Mouse (Mus musculus) megakaryocyte, embryonic 14.5 days (primary cell): Measurements from ENCODE around the gene Sh3d19. TPM values are rescaled to one million over a fixed set of nuclear protein-coding genes. Genes with fewer than 3 reads are reported as not detected.

Source experiments
- H3K27me3 ChIP-seq: replicated peaks from 2 replicates; pipeline ENCODE3; 2012; ENCODE audit warnings: inconsistent platforms
- H3K36me3 ChIP-seq: replicated peaks from 2 replicates; pipeline ENCODE3; 2012; ENCODE audit warnings: low read length, inconsistent platforms, mixed read lengths
- H3K4me1 ChIP-seq: 2 replicates; pipeline ENCODE4 v1.6.1; 2012; ENCODE audit warnings: inconsistent platforms
- H3K4me3 ChIP-seq: replicated peaks from 2 replicates; pipeline ENCODE3; 2012; ENCODE audit warnings: moderate library complexity, mild to moderate bottlenecking, inconsistent platforms
- H3K9me3 ChIP-seq: 2 replicates; pipeline ENCODE4 v1.6.1; 2012; ENCODE audit warnings: inconsistent platforms
- FLI1 ChIP-seq: IDR thresholded peaks from 2 replicates; pipeline ENCODE4 v1.6.1; 2012; ENCODE audit warnings: low read length, inconsistent platforms, mixed read lengths
- GATA1 ChIP-seq: IDR thresholded peaks from 3 replicates; pipeline ENCODE4 v1.6.1; 2012; ENCODE audit warnings: mixed read lengths, low read length, inconsistent platforms, borderline replicate concordance
- polyA plus RNA-seq: library from polyadenylated mRNA; stranded (reverse); fragments of >175 nt; gene quantifications from 2 replicates; pipeline ENCODE4 v1.2.3, GENCODE M21; 2012; ENCODE audit warnings: low replicate concordance; ENCODE audit not compliant: insufficient read depth

Sh3d19 gene
- polyA plus RNA-seq, 1 experiment: 0.44 TPM

- H3K9me3 ChIP-seq: peaks cover 7% of the 10 kb centered on the region
- no peak overlapping the region for H3K4me3 ChIP-seq
- peaks cover 3% of the 10 kb centered on the region; the same call in 1 of the 2 replicates for H3K4me1 ChIP-seq
- no peaks in the 10 kb centered on the region for H3K27me3 ChIP-seq
- TF ChIP-seq FLI1: no peak
- TF ChIP-seq GATA1: no peak
- H3K36me3 ChIP-seq: peaks cover 5% of the 10 kb centered on the region
These were observed 148.5 kb downstream of the Sh3d19 start for GRCm38 (mm10) chr3:86119237-86119932.

GRCm38 (mm10) chr3:86122156-86122555 lies 151.2 kb downstream of the Sh3d19 start:
- Histone ChIP-seq H3K4me1 (no peaks in the 10 kb centered on the region), H3K4me3 (no peak overlapping the region), H3K27me3 (no peaks in the 10 kb centered on the region), H3K9me3 (no peaks in the 10 kb centered on the region), H3K36me3 (no peaks in the 10 kb centered on the region)
- TF ChIP-seq GATA1: no peak
- TF ChIP-seq FLI1: no peak

GRCm38 (mm10) chr3:86123251-86123746 lies 152.4 kb downstream of the Sh3d19 start:
- Histone ChIP-seq H3K9me3 (no peaks in the 10 kb centered on the region), H3K4me1 (no peaks in the 10 kb centered on the region), H3K36me3 (no peaks in the 10 kb centered on the region), H3K27me3 (no peaks in the 10 kb centered on the region), H3K4me3 (no peak overlapping the region)
- TF ChIP-seq FLI1 (no peak), GATA1 (no peak)

- TF ChIP-seq GATA1 (no peak), FLI1 (no peak)
These were observed 158.8 kb downstream of the Sh3d19 start for GRCm38 (mm10) chr3:86129757-86130156.

GRCm38 (mm10) chr3:86134939-86135638 lies 164.2 kb downstream of the Sh3d19 start:
- TF ChIP-seq GATA1: no peak
- Histone ChIP-seq H3K4me1 (peaks cover 13% of the 10 kb centered on the region), H3K36me3 (peaks cover 56% of the 10 kb centered on the region)

More at GRCm38 (mm10) chr3:86129757-86130156, 158.8 kb downstream of the Sh3d19 start:
- Histone ChIP-seq H3K4me3 (no peak overlapping the region), H3K4me1 (peaks cover 4% of the 10 kb centered on the region), H3K27me3 (no peaks in the 10 kb centered on the region), H3K9me3 (no peaks in the 10 kb centered on the region), H3K36me3 (peaks cover 4% of the 10 kb centered on the region)

GRCm38 (mm10) chr3:86135886-86136563 lies 165.1 kb downstream of the Sh3d19 start:
- no peak overlapping the region for H3K4me3 ChIP-seq
- peaks cover 23% of the 10 kb centered on the region for H3K4me1 ChIP-seq
- peaks cover 66% of the 10 kb centered on the region for H3K36me3 ChIP-seq
- H3K27me3 ChIP-seq: no peaks in the 10 kb centered on the region
- no peaks in the 10 kb centered on the region for H3K9me3 ChIP-seq
- TF ChIP-seq GATA1 (no peak), FLI1 (no peak)

More at GRCm38 (mm10) chr3:86134939-86135638, 164.2 kb downstream of the Sh3d19 start:
- H3K27me3 ChIP-seq: no peaks in the 10 kb centered on the region
- H3K9me3 ChIP-seq: no peaks in the 10 kb centered on the region
- H3K4me3 ChIP-seq: no peak overlapping the region

GRCm38 (mm10) chr3:86136936-86137574 lies 166.1 kb downstream of the Sh3d19 start:
- no peak for TF ChIP-seq GATA1
- H3K4me1 ChIP-seq: peaks cover 25% of the 10 kb centered on the region
- no peaks in the 10 kb centered on the region for H3K9me3 ChIP-seq
- peaks cover 69% of the 10 kb centered on the region for H3K36me3 ChIP-seq
- no peak overlapping the region for H3K4me3 ChIP-seq
- H3K27me3 ChIP-seq: no peaks in the 10 kb centered on the region

GRCm38 (mm10) chr3:86139660-86140059 lies 168.8 kb downstream of the Sh3d19 start:
- peaks cover 66% of the 10 kb centered on the region for H3K36me3 ChIP-seq
- H3K4me1 ChIP-seq: peaks cover 33% of the 10 kb centered on the region
- H3K4me3 ChIP-seq: no peak overlapping the region
- no peaks in the 10 kb centered on the region for H3K27me3 ChIP-seq
- TF ChIP-seq GATA1 (no peak), FLI1 (no peak)
- H3K9me3 ChIP-seq: no peaks in the 10 kb centered on the region

GRCm38 (mm10) chr3:86141366-86141765 lies 170.5 kb downstream of the Sh3d19 start:
- H3K4me3 ChIP-seq: peak overlapping the region; percentile 99
- peaks cover 49% of the 10 kb centered on the region for H3K36me3 ChIP-seq
- no peaks in the 10 kb centered on the region for H3K27me3 ChIP-seq
- no peak for TF ChIP-seq FLI1
- TF ChIP-seq GATA1: no peak
- peaks cover 35% of the 10 kb centered on the region for H3K4me1 ChIP-seq
- H3K9me3 ChIP-seq: no peaks in the 10 kb centered on the region

- H3K9me3 ChIP-seq: no peaks in the 10 kb centered on the region
- H3K27me3 ChIP-seq: no peaks in the 10 kb centered on the region
- no peak for TF ChIP-seq GATA1
- TF ChIP-seq FLI1: no peak
- H3K36me3 ChIP-seq: peaks cover 44% of the 10 kb centered on the region
- H3K4me1 ChIP-seq: peaks cover 35% of the 10 kb centered on the region
- peak overlapping the region; percentile 99 for H3K4me3 ChIP-seq
These were observed 171.0 kb downstream of the Sh3d19 start for GRCm38 (mm10) chr3:86141886-86142262.
